Comparison of ENCODE assay signal across 8 mouse cellular contexts in genomic region chr10:116473071-116473758, GRCm38 (mm10). TPM values are rescaled to one million over a fixed set of nuclear protein-coding genes. Genes with fewer than 3 reads are reported as not detected.
DNase-seq lines count a peak whose midpoint lies in the region; ATAC-seq lines count a peak whose summit lies in the region.

No protein-coding gene starts in this region.

- peak overlapping the region; percentile 78 for H3K4me3 ChIP-seq in heart, embryonic 13.5 days

- H3K27ac ChIP-seq in heart, embryonic 13.5 days (replicated peaks): peak overlapping the region; percentile 15; the same call in 1 of the 2 replicates

- peaks cover 26% of the 10 kb centered on the region for H3K4me1 ChIP-seq in heart, embryonic 13.5 days

- H3K9me3 ChIP-seq in heart, embryonic 13.5 days: peaks cover 8% of the 10 kb centered on the region

- peak; percentile 15 for DNase-seq in urinary bladder, postnatal 14 days (ENCODE audit: low spot score)
- DNase-seq in urinary bladder, postnatal 10 days (ENCODE audit: low spot score): no peak
- DNase-seq in cerebellum, adult 8-10 months: peak; percentile 57
- peak; percentile 34 for DNase-seq in layer of hippocampus, adult 9-11 months
- peak; percentile 5 for DNase-seq in lung, postnatal 25 days (ENCODE audit: low spot score)
- DNase-seq in right cerebral cortex, adult 2 months (ENCODE audit: low spot score in 2 of 2): peak; percentile 45 to 55
- no peak for DNase-seq in urinary bladder, postnatal 4 days (ENCODE audit: low spot score in 2 of 2)

- peak overlapping the region; percentile 92 for H3K4me2 ChIP-seq in heart, embryonic 13.5 days

- H3K36me3 ChIP-seq in heart, embryonic 13.5 days: no peaks in the 10 kb centered on the region

- ATAC-seq in heart, embryonic 13.5 days (ENCODE audit: extremely low read depth, insufficient number of reproducible peaks, low FRiP score, low TSS enrichment): peak; percentile 37; the same call in 1 of the 2 replicates

- peak overlapping the region; percentile 81 for H3K9ac ChIP-seq in heart, embryonic 13.5 days

- WGBS in heart, embryonic 13.5 days: under 1% methylated on average over 37 of the region's 78 CpGs

- H3K27me3 ChIP-seq in heart, embryonic 13.5 days (replicated peaks): peaks cover 23% of the 10 kb centered on the region; the same call in 1 of the 2 replicates

RNA-seq across cellular contexts. Expression of gene Kcnmb4, which starts 0.5 kb away (rescaled TPM):
- polyA plus RNA-seq in heart, embryonic 13.5 days (2015; fragmentation: Nextera tagmentation; extraction: Ambion mirVana): 3.9 and 4.4 TPM in 2 replicates

Comparison
In these comparisons a context has a peak if more than half of its experiments do, and no peak if none do; other contexts are left out.
1. DNase-seq: peak in urinary bladder, postnatal 14 days (single experiment), cerebellum, adult 8-10 months (single experiment), layer of hippocampus, adult 9-11 months (single experiment), lung, postnatal 25 days (single experiment) and right cerebral cortex, adult 2 months (2 of 2); none in urinary bladder, postnatal 10 days (single experiment) and urinary bladder, postnatal 4 days (0 of 2).